Mouse (Mus musculus) heart, adult 2 months (tissue): Measurements from ENCODE around the gene B3galt6.

Experiments
- CTCF ChIP-seq: fragments of 200-600 bp; IDR thresholded peaks from 2 replicates; pipeline ENCODE4 v1.8.1; 2022; ENCODE audit warnings: antibody characterized with exemption, mild to moderate bottlenecking, moderate library complexity
- EP300 ChIP-seq: fragments of 200-500 bp; IDR thresholded peaks from 2 replicates; pipeline ENCODE4 v1.6.1; 2011; ENCODE audit warnings: low read depth, low read length, control low read depth; ENCODE audit not compliant: insufficient read depth

DNA sequence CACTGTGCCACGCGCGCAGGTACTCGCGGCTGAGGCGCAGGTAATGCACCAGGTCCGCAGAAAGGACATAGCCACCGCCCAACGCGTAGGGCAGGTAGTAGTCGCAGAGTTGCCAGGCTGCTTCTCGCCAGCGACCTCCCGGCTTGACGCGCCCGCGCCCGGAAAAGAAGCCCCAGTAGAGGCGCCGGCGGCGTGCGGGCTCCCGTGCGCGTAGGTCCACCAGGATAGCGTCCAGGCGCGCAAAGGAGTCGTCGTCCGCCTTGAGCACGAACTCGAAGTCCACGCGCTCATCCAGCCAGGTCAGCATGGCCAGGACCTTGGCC, 580 bp downstream of the B3galt6 start:
- TF ChIP-seq CTCF (no peak), EP300 (no peak)
